Comparison of ENCODE assay signal across 8 mouse cellular contexts in genomic region chr9:47529602-47530450, GRCm38 (mm10). TPM values are rescaled to one million over a fixed set of nuclear protein-coding genes. Genes with fewer than 3 reads are reported as not detected.
DNase-seq lines count a peak whose midpoint lies in the region; ATAC-seq and TF ChIP-seq lines count a peak whose summit lies in the region.

Cadm1 (plus strand) TSS chr9:47530173.

- peaks cover 3% of the 10 kb centered on the region for H3K4me1 ChIP-seq in cortical plate, adult 2 months (ENCODE audit: control insufficient read depth, insufficient read depth, low read length)
- peaks cover 18% of the 10 kb centered on the region for H3K4me1 ChIP-seq in hindbrain, embryonic 15.5 days (replicated peaks)

- H3K9me3 ChIP-seq in hindbrain, embryonic 15.5 days: no peaks in the 10 kb centered on the region

- H3K27ac ChIP-seq in cortical plate, adult 2 months (ENCODE audit: insufficient read depth, low read length): peak within 1 kb of the TSS; percentile 96
- H3K27ac ChIP-seq in gastrocnemius, adult 2 months: peak within 1 kb of the TSS; percentile 88
- H3K27ac ChIP-seq in hindbrain, embryonic 15.5 days (replicated peaks): peak within 1 kb of the TSS; percentile 90

- H3K4me3 ChIP-seq in cortical plate, adult 2 months (ENCODE audit: insufficient read depth, low read length): peak within 1 kb of the TSS; percentile 98
- H3K4me3 ChIP-seq in gastrocnemius, adult 2 months: peak within 1 kb of the TSS; percentile 86
- peak within 1 kb of the TSS; percentile 81 for H3K4me3 ChIP-seq in hindbrain, embryonic 15.5 days

- peak within 1 kb of the TSS; percentile 65 for H3K4me2 ChIP-seq in hindbrain, embryonic 15.5 days

- under 1% methylated on average over 70 of the region's 72 CpGs for WGBS in hindbrain, embryonic 15.5 days

- peaks cover 7% of the 10 kb centered on the region; the same call in 1 of the 2 replicates for H3K27me3 ChIP-seq in hindbrain, embryonic 15.5 days

- TF ChIP-seq CTCF in cortical plate, adult 2 months (IDR thresholded peaks at IDR 0.05; ENCODE audit: extremely low read depth, insufficient read depth, low read length): peak; percentile 30; the same call in 1 of the 2 replicates
- peak; percentile 67 for TF ChIP-seq CTCF in gastrocnemius, adult 2 months (IDR thresholded peaks at IDR 0.05)

- DNase-seq in gastrocnemius, adult 2 months: peak; percentile 96
- peak; percentile 88 to 91 for DNase-seq in layer of hippocampus, postnatal 25 days (ENCODE audit: extremely low spot score in 1 of 2, low spot score in 1 of 2)
- DNase-seq in lung, postnatal 10 days: peak; percentile 97
- peak; percentile 89 for DNase-seq in ovary, postnatal 14 days (ENCODE audit: low spot score)
- DNase-seq in thymus, postnatal 0 days (ENCODE audit: low spot score): peak; percentile 92

- intact Hi-C loops in gastrocnemius, adult 2 months (cut with DNase I): loop anchor here (2.0 kb wide), 1 partner anchor 169 kb away; no protein-coding TSS in a partner anchor

- peak; percentile 97 for TF ChIP-seq POLR2A in cortical plate, adult 2 months (IDR thresholded peaks at IDR 0.05; ENCODE audit: extremely low read depth, insufficient read depth, low read length)

- ATAC-seq in activated CD4-positive, CD25-positive, alpha-beta regulatory T cell, adult 4 months: peak; percentile 68
- ATAC-seq in hindbrain, embryonic 15.5 days (ENCODE audit: low FRiP score, low read depth): peak; percentile 96

- peak within 1 kb of the TSS; percentile 83 for H3K9ac ChIP-seq in hindbrain, embryonic 15.5 days

- no peaks in the 10 kb centered on the region for H3K36me3 ChIP-seq in hindbrain, embryonic 15.5 days

RNA-seq across cellular contexts. Expression of gene Cadm1, which starts in this region (rescaled TPM):
- under 1 TPM; 0.12 to 0.36 TPM for polyA plus RNA-seq in activated CD4-positive, CD25-positive, alpha-beta regulatory T cell, adult 4 months (2017; shearing (Covaris generic))
- polyA plus RNA-seq in cortical plate, adult 2 months (2012; rRNA removed): 104 and 106 TPM in 2 replicates
- total RNA-seq in gastrocnemius, adult 2 months (2021): 1 to 10 TPM; 3.1 to 4.9 TPM
- 190 and 207 TPM in 2 replicates for polyA plus RNA-seq in hindbrain, embryonic 15.5 days (2015; fragmentation: Nextera tagmentation; extraction: Ambion mirVana)
- total RNA-seq in layer of hippocampus, postnatal 25 days (2021): 100 to 1,000 TPM; 234 to 235 TPM
- 7.8 and 9.0 TPM in 2 replicates for polyA plus RNA-seq in thymus, postnatal 0 days (2015; fragmentation: Nextera tagmentation; extraction: Ambion mirVana)

Comparison
In these comparisons a context has a peak if more than half of its experiments do, and no peak if none do; other contexts are left out.
1. Peak in every context shown above with its lines: DNase-seq, ATAC-seq, H3K4me3 ChIP-seq and H3K27ac ChIP-seq.
2. RNA of gene Cadm1 (total RNA-seq): 234 to 235 TPM in layer of hippocampus, postnatal 25 days; 3.1 to 4.9 TPM in gastrocnemius, adult 2 months; every median in the first group is over 10 times any median in the second.
3. RNA of gene Cadm1 (polyA plus RNA-seq): 190 to 207 TPM in hindbrain, embryonic 15.5 days and 104 to 106 TPM in cortical plate, adult 2 months; 7.8 to 9.0 TPM in thymus, postnatal 0 days and 0.12 to 0.36 TPM in activated CD4-positive, CD25-positive, alpha-beta regulatory T cell, adult 4 months; every median in the first group is over 10 times any median in the second.
4. Peak in ATAC-seq in activated CD4-positive, CD25-positive, alpha-beta regulatory T cell, adult 4 months; RNA of the gene not detected or under 1 TPM.